Mouse (Mus musculus): Measurements from ENCODE around the gene Glis2.

Gene Glis2

GRCm38 (mm10) chr16:4583807-4584206 lies 10.7 kb upstream of the Glis2 start:
- DNase-seq = no peak

DNA sequence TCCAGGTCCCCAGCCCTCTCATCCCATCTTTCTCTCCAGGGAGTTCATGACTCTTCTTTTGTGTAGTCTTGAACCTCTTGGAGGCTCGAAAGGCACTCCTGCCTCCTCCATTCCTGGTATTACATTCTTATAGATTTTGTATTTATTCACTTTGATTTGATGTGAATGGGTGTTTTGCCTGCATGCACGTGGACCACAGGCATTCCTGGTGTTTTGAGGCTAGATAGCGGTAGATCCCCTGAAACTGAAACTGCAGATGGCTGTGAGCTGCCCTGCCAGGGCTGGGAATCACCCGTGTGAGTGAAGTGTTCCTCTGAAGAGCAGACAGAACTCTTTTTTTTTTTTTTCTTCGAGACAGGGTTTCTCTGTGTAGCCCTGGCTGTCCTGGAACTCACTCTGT lies 10.1 kb upstream of the Glis2 start:
- DNase-seq = no peak

DNA sequence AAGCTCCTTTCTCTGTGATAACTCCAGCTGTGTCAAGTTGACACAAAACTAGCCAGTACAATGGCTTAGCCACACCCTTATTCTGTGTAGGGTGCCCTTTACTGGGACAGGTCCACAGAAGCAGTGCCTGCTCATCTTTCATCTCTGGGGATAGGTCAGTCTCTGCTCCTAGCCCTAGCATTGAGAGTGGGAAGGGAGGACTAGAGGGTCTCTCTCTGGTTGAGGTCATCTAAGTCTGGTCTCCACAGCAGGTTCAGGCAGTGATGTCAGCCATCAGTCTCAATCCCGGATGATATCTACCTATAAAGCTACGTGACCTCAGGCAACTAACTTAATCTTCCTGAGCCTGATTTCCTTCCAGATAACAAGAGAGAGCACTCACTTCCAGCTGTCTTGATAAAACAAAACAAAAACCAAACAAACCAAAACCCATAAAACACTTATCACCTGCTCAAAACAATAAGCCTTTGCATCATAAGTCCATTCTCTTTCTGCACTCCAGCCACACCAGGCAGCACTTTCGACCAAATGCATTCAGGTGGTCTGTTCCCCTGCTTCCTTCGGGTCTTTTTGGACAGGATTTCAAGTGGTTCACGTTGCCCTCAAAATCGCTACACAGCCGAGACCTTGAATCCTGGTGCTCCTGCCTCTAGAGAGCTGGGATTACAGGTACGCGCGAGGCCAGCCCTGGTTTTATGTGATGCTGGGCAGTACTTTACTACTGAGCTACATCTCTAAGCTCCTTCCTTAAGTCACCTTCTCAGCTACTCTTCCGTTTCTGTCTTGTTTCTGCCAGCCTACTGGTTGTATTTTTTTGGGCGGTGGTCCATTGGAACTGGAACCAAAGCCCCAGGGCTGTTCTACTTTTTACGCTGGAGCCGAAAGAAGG lies 8.6 kb upstream of the Glis2 start:
- DNase-seq = no peak

GRCm38 (mm10) chr16:4586531-4587123 lies 7.9 kb upstream of the Glis2 start:
- DNase-seq = peak; percentile 85

- DNase-seq = no peak
Observed at GRCm38 (mm10) chr16:4587516-4588210, 6.8 kb upstream of the Glis2 start.

- no peak for DNase-seq
Observed at GRCm38 (mm10) chr16:4590236-4590635, 4.3 kb upstream of the Glis2 start.

GRCm38 (mm10) chr16:4592909-4593875 lies 1.3 kb upstream of the Glis2 start:
- no peak for DNase-seq

DNA sequence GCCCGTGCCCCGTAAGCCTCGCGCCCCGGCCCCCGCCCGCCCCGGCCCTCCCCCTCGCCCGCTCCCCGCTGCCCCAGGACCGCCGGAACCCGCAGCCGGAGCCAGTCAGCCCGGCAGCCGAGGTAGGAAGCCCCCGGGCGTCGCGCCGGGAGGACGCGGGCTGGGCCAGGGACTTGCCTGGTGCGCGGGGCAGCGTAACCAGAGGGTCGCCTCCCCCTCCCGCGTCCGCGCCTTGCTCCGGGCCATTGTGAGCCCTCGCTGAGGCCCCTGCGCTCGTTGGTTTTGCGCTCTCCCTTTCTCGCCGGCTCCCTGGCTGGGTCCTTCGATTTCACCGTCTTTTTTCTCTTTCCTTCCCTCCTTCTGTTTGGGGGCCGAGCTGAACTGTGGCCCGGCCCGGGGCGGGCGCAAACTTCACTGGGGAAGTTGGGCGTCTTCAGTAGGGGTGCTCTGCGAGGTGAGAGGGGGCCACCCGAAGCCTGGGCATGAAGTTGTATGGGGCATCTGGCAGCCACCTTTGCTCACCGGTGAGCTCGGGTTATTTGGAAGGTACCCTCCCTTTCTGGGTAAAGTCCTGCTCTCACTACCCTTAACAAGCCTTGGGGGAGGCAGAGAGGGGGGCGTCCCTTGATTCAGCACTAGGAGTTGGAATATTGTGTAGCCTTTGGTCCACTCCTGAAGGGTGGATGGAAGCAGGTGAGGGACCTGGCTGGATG lies 457 bp downstream of the Glis2 start:
- DNase-seq = peak; percentile 53

- DNase-seq = no peak
Observed at GRCm38 (mm10) chr16:4595527-4595963, 1.0 kb downstream of the Glis2 start.

GRCm38 (mm10) chr16:4596141-4596728 lies 1.7 kb downstream of the Glis2 start:
- DNase-seq = no peak

DNA sequence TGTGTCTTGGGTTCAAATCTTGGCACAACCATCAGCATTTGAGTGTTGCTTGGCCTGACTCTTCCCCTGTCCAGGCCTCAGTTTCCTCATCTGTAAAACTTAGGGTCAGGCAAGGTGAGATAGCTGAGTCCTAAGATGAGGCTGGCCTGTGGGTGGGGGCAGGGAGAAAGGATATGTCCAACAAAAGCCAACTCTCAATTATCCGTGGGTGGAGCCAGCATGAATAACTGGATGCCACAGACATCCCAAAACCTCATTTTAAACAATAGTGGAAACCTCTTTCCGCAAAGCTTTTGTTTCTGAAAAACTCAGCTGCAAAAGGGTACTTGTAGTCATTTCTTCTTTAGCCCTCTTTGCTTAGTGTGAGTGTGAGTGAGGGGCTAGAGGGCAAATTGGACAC lies 2.3 kb downstream of the Glis2 start:
- DNase-seq = no peak

- DNase-seq = no peak
Observed at GRCm38 (mm10) chr16:4597296-4597695, 2.8 kb downstream of the Glis2 start.

- no peak for DNase-seq
Observed at GRCm38 (mm10) chr16:4598041-4598440, 3.5 kb downstream of the Glis2 start.

GRCm38 (mm10) chr16:4598891-4599543 lies 4.5 kb downstream of the Glis2 start:
- DNase-seq = no peak

GRCm38 (mm10) chr16:4599616-4600015 lies 5.1 kb downstream of the Glis2 start:
- no peak for DNase-seq

DNA sequence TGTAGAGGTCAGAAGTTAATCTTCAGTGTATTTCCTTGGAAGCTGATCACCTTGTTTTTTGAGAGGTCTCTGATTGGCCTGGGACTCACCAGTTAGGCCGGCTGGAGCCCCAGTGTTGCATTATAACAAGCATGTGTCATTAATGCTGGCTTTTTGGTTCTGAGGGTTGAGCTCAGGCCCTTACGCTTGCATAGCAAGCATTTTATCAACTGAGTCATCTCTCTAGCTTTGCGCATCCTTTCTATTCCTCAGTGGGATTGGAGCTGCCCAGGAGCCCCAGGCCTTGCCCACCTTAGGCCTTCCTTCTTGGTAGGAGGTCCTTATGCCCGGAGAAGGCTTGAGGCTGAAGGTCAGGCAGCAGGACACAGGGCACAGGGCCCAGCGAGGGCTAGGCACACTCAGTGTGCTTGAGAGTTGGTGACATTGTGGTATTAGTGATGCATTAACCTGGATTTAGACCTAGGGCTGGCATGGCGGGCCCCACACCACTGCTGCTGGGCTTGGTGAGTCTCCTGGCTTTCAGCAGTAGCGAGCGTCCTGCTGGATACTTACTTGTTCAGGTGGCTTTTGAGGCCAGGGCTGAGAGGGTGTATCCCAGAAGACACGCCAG lies 6.3 kb downstream of the Glis2 start:
- DNase-seq = no peak

DNA sequence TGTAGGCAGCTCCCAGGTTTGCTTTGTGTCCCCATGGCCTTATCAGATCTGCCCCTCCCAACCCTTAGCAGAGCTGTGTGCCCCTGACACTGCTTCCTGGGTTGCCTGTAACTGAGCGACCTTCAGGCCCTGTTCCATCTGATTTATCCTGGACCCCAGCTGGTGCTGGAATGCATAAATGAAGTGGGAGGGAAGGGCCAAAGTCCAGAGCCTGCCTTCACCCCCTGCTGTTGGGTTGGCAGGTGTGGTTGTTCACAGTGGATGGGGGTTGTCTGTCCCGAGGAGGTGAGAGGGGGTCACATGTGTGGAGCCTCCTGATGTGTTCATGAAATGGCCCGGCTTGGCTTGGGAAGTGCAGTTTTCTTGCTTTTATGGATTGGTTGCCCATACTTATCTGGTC lies 7.7 kb downstream of the Glis2 start:
- no peak for DNase-seq

DNA sequence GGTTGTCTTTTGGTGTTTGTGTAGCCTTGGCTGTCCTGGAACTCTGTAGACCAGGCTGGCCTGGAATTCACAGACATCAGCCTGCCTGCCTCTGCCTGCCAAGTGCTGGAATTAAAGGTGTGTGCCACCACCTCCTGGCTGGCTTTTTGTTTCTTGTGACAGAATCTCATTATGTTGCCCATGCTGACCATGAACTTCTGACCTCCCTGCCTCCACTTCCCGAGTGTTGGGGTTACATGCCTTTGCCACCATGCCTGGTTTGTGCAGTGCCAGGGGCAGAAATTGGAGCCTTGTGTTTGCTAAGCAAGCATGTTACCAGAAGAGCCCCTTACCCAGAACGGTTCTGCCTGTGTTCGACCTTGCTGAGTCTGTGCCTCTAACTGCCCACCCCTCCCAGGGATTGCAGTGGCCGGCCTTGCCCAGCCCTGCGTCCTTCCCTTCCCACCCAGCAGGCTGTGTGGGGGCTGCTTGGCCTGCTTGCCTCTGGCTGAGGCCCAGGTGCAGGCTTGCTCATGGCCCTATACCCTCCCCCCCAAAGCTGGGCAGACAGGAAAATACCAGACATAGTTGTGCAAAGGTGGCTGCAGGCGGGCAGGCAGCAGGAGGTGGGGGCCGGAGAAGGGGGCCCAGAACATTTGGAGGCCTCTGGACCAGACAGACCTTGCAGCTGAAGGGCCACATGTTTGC lies 8.4 kb downstream of the Glis2 start:
- DNase-seq = no peak

- DNase-seq = no peak
Observed at GRCm38 (mm10) chr16:4603453-4603837, 8.9 kb downstream of the Glis2 start.

- DNase-seq = no peak
Observed at GRCm38 (mm10) chr16:4604293-4604837, 9.9 kb downstream of the Glis2 start.
